Mouse (Mus musculus): ENCODE measurements at regions not wholly inside any gene's neighbourhood (a gene's known extent, or its start where the extent isn't known, plus 50 kb on each side); places are given as distances from the start of the nearest gene placed in this dataset.

GRCm38 (mm10) chr7:69326311-69326710 is 577.3 kb upstream of the Arrdc4 start:
- DNase-seq (ENCODE audit: low spot score in 2 of 2): no peak

GRCm38 (mm10) chr7:69277056-69277705 is 528.1 kb upstream of the Arrdc4 start:
- no peak for DNase-seq (ENCODE audit: low spot score in 2 of 2)

- DNase-seq (ENCODE audit: low spot score in 2 of 2): no peak
These were observed 527.5 kb upstream of the Arrdc4 start for GRCm38 (mm10) chr7:69276376-69277055.

- no peak for DNase-seq (ENCODE audit: low spot score in 2 of 2)
These were observed 524.6 kb upstream of the Arrdc4 start for GRCm38 (mm10) chr7:69273670-69274069.

- no peak for DNase-seq (ENCODE audit: low spot score in 2 of 2)
These were observed 495.5 kb upstream of the Arrdc4 start for GRCm38 (mm10) chr7:69244519-69244918.

- peak; percentile 24 to 84 for DNase-seq (ENCODE audit: low spot score in 2 of 2)
These were observed 484.3 kb upstream of the Arrdc4 start for GRCm38 (mm10) chr7:69233296-69233695.

GRCm38 (mm10) chr7:69217871-69218270 is 468.8 kb upstream of the Arrdc4 start:
- peak in 1 of 2 experiments; percentile 18 for DNase-seq (ENCODE audit: low spot score in 2 of 2)

Data from left cerebral cortex, adult 8-10 months (tissue).